Mouse (Mus musculus): Measurements from ENCODE around the gene Gm11563.

GRCm38 (mm10) chr11:99633293-99633692 is 25.5 kb downstream of the Gm11563 start:
- TF ChIP-seq CTCF (IDR thresholded peaks at IDR 0.05; ENCODE audit: low read depth) (no peak), EP300 (IDR thresholded peaks at IDR 0.05; ENCODE audit: low read depth) (no peak)
